Mouse (Mus musculus) myocyte (in vitro differentiated cells): ENCODE results near the gene Leap2. TPM values are rescaled to one million over a fixed set of nuclear protein-coding genes. Genes with fewer than 3 reads are reported as not detected.

ENCODE experiments used
- H3K27me3 ChIP-seq: one replicate; pipeline ENCODE4 v1.6.1; 2011; ENCODE audit not compliant: control insufficient read depth, insufficient read depth, insufficient read length
- H3K36me3 ChIP-seq: one replicate; pipeline ENCODE4 v1.6.1; 2011; ENCODE audit not compliant: control insufficient read depth, insufficient read depth
- H3K4me2 ChIP-seq: one replicate; pipeline ENCODE4 v1.6.1; 2011; ENCODE audit warnings: low read depth, control low read depth
- H3K4me3 ChIP-seq: one replicate; pipeline ENCODE4 v1.5.1; 2011; ENCODE audit warnings: mild to moderate bottlenecking, control low read depth, moderate library complexity
- H3K79me2 ChIP-seq: one replicate; pipeline ENCODE4 v1.6.1; 2011; ENCODE audit not compliant: control insufficient read depth, insufficient read depth
- H3ac ChIP-seq: one replicate; pipeline ENCODE4 v1.6.1; 2011; ENCODE audit not compliant: control insufficient read depth, insufficient read length
- CEBPB ChIP-seq: IDR thresholded peaks from 2 replicates; pipeline ENCODE4 v1.6.1; 2011; ENCODE audit warnings: mild to moderate bottlenecking, moderate library complexity; ENCODE audit not compliant: poor library complexity, insufficient read depth, severe bottlenecking
- E2F4 ChIP-seq: IDR thresholded peaks from one replicate; pipeline ENCODE4 v1.6.1; 2011; ENCODE audit warnings: mild to moderate bottlenecking, control low read depth, moderate library complexity; ENCODE audit not compliant: insufficient read depth
- MAX ChIP-seq: IDR thresholded peaks from one replicate; pipeline ENCODE4 v1.6.1; 2011; ENCODE audit warnings: low read depth, mild to moderate bottlenecking, control low read depth
- MYOD1 ChIP-seq, 3 experiments: IDR thresholded peaks; one replicate each; pipeline ENCODE4 v1.6.1; 2011; ENCODE audit warnings: control low read depth in 2 of 3, low read depth in 2 of 3, mild to moderate bottlenecking in 2 of 3, moderate library complexity in 1 of 3; ENCODE audit not compliant: insufficient read length in 2 of 3, control insufficient read depth in 1 of 3
- MYOG ChIP-seq, 3 experiments: IDR thresholded peaks; one replicate each; pipeline ENCODE4 v1.6.1; 2011; ENCODE audit warnings: control low read depth in 2 of 3, low read depth in 2 of 3, mild to moderate bottlenecking in 2 of 3; ENCODE audit not compliant: insufficient read length in 2 of 3, control insufficient read depth in 1 of 3, insufficient read depth in 1 of 3
- POLR2A ChIP-seq: IDR thresholded peaks from one replicate; pipeline ENCODE4 v1.6.1; 2011; ENCODE audit warnings: low read depth, mild to moderate bottlenecking, control low read depth, moderate library complexity; ENCODE audit not compliant: insufficient read length
- POLR2AphosphoS2 ChIP-seq: IDR thresholded peaks from one replicate; pipeline ENCODE4 v1.6.1; 2011; ENCODE audit warnings: low read depth, control low read depth; ENCODE audit not compliant: insufficient read length
- REST ChIP-seq: IDR thresholded peaks from one replicate; pipeline ENCODE4 v1.6.1; 2011; ENCODE audit warnings: mild to moderate bottlenecking, control low read depth, moderate library complexity; ENCODE audit not compliant: insufficient read depth, insufficient read length
- SRF ChIP-seq: IDR thresholded peaks from one replicate; pipeline ENCODE4 v1.6.1; 2011; ENCODE audit warnings: low read depth; ENCODE audit not compliant: control insufficient read depth, insufficient read length
- TCF12 ChIP-seq: IDR thresholded peaks from one replicate; pipeline ENCODE4 v1.6.1; 2011; ENCODE audit warnings: mild to moderate bottlenecking, control low read depth; ENCODE audit not compliant: poor library complexity, insufficient read depth, severe bottlenecking
- TCF3 ChIP-seq: IDR thresholded peaks from one replicate; pipeline ENCODE4 v1.6.1; 2011; ENCODE audit warnings: low read depth, control low read depth; ENCODE audit not compliant: insufficient read length
- USF1 ChIP-seq: IDR thresholded peaks from one replicate; pipeline ENCODE4 v1.6.1; 2011; ENCODE audit warnings: low read depth, mild to moderate bottlenecking, control low read depth, moderate library complexity
- polyA plus RNA-seq: library from polyadenylated mRNA; unstranded; fragments of >200 nt; fragmentation: generic; extraction: Trizol; gene quantifications from one replicate; pipeline ENCODE4 v1.2.1, GENCODE M21; 2012; ENCODE audit warnings: missing spikeins

The Leap2 gene
- polyA plus RNA-seq, 1 experiment: not detected

DNA sequence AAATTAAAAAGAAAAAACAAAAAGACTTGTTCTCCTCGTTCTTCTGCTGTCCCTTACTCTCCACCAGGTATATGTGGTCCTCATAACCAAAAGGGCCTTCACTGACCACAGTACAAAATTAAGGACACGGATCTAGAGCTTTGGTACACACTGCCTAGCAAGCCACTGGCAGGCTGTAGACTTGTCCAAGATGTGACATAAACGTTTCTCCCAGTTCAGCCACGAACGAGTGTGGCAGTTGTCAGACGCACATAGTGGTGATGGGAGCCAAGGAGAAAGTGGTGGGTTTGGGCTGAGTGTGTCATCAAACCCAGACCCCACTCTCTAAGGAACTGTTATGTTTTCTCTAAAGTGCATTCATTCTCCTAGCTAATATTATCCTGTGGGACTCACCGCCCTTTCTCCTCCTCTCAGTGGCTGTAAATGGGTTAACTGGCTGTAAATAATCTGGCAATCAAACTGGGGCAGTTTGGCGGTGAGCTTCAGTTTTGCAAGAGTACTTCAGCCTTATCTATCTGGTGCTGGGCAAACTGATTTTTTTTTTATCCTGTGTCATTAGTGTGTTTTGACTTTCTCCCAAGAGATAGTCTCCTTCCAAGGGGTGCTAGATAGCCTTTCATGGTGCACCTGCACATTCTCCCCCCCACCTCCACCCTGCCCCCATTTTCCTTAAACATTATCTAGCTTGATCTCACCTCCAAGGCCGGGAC is 8.5 kb upstream of the Leap2 start:
- no peak for TF ChIP-seq USF1
- TF ChIP-seq MYOD1 (IDR thresholded peaks at IDR 0.05; ENCODE audit: control insufficient read depth in 1 of 3, insufficient read length in 2 of 3, low read depth in 2 of 3): no peak
- no peak for TF ChIP-seq E2F4
- TF ChIP-seq TCF3: no peak
- no peak for TF ChIP-seq SRF
- no peak for TF ChIP-seq MYOG (IDR thresholded peaks at IDR 0.05; ENCODE audit: control insufficient read depth in 1 of 3, insufficient read depth in 1 of 3, insufficient read length in 2 of 3, low read depth in 2 of 3)
- TF ChIP-seq CEBPB: no peak
- no peak for TF ChIP-seq POLR2A
- no peak for TF ChIP-seq POLR2AphosphoS2
- no peak for TF ChIP-seq REST
- no peak for TF ChIP-seq MAX
- TF ChIP-seq TCF12: no peak
- Histone ChIP-seq H3ac (peak overlapping the region; percentile 97), H3K4me2 (peak overlapping the region; percentile 94), H3K27me3 (peaks cover 3% of the 10 kb centered on the region), H3K36me3 (peaks cover 14% of the 10 kb centered on the region), H3K4me3 (peak overlapping the region; percentile 86), H3K79me2 (peaks cover 19% of the 10 kb centered on the region)

DNA sequence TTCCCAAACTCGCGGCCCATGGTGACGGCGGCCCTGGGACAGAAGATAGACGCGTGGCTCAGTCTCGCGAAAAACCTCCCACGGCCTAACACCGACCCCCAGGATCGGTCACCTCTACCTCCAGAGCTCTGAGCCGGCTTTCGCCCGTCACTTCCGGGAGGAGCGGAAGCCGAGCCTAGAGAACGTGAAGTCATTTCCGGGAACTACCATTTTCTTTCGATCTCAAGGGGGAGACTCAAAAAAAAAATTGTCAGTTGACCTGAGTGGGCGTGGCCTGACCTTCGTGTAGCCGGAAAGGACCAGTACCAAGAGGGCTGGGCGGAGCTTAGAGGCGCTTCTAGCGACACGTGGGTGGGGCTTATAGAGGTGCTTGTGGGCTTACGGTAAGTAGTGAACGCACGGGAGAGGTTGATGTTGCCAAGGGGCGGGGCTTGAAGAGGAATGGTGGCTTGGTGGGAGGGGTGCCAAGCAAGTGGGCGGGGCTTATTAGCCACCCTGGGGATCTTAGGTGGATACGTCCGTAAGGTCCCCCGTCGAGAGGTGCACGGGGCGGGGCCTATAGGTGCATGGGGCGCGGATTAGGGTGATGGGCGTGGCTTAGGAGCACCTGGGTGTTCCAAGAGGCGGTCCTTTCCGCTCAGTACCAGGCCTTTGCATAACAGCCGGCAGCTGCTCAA is 7.8 kb upstream of the Leap2 start, which contains the start of the genes Uqcrq and Gdf9:
Uqcrq (minus strand) TSS at position 162 of the 677 bp plus-strand sequence.
Gdf9 (plus strand) TSS at position 354 of the 677 bp plus-strand sequence.
- Histone ChIP-seq H3K27me3 (no peaks in the 10 kb centered on the region), H3K4me2 (peak within 1 kb of the TSS; percentile 99), H3K79me2 (peaks cover 19% of the 10 kb centered on the region), H3K4me3 (peak within 1 kb of the TSS; percentile 86), H3K36me3 (peaks cover 14% of the 10 kb centered on the region), H3ac (peak within 1 kb of the TSS; percentile 97)
- TF ChIP-seq MAX: no peak
- no peak for TF ChIP-seq E2F4
- TF ChIP-seq SRF: peak; percentile 12
- TF ChIP-seq USF1: peak; percentile 70
- TF ChIP-seq MYOG (IDR thresholded peaks at IDR 0.05; ENCODE audit: control insufficient read depth in 1 of 3, insufficient read depth in 1 of 3, insufficient read length in 2 of 3, low read depth in 2 of 3): no peak
- TF ChIP-seq TCF3: no peak
- peak; percentile 82 for TF ChIP-seq POLR2AphosphoS2
- TF ChIP-seq POLR2A: peak; percentile 60

DNA sequence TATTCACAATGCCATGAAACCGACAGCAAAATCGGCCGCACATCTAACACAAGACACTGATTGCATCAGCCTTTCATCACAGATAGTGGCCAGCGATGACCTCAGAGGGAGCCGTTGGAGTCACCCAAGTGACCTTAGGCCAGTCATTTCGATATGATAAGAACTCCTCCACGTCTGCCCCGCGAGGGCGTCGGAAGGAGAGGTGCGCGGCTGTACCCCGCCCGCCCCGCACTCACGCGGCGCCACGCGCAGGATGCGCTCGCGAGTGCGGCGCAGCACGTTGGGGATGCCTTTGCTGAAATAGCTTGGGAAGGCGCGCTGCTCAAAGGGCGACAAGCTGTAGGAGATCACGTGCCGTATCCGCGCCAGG is 7.3 kb upstream of the Leap2 start:
- peak overlapping the region; percentile 99 for H3K4me2 ChIP-seq
- no peak for TF ChIP-seq TCF12
- peak; percentile 88 for TF ChIP-seq CEBPB
- H3K79me2 ChIP-seq: peaks cover 19% of the 10 kb centered on the region
- H3K27me3 ChIP-seq: no peaks in the 10 kb centered on the region
- peak overlapping the region; percentile 97 for H3ac ChIP-seq
- H3K36me3 ChIP-seq: peaks cover 14% of the 10 kb centered on the region
- H3K4me3 ChIP-seq: peak overlapping the region; percentile 86

DNA sequence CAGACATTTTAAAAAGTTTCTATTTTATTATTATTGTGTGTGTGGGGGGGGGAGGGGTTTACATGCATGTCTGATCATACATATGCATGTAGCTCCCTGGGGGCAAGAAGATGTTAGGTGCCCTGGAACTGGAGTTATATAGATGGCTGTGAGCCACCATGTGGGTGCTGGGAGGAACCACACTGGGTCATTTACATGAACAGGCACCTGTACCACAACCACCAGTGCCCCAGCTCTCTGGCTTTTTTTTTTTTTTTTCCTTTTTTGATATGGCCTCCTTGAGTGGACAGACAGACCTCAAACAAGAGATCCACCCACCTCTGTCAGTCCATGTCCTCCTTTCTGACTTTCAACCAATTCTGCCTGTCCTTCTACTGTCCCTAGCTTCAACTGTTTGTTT is 6.2 kb upstream of the Leap2 start:
- Histone ChIP-seq H3K27me3 (no peaks in the 10 kb centered on the region), H3K79me2 (peaks cover 19% of the 10 kb centered on the region), H3K36me3 (peaks cover 14% of the 10 kb centered on the region), H3K4me2 (peak overlapping the region; percentile 99), H3ac (peak overlapping the region; percentile 97), H3K4me3 (peak overlapping the region; percentile 86)
- TF ChIP-seq TCF12 (no peak), POLR2AphosphoS2 (no peak), POLR2A (peak; percentile 9)

DNA sequence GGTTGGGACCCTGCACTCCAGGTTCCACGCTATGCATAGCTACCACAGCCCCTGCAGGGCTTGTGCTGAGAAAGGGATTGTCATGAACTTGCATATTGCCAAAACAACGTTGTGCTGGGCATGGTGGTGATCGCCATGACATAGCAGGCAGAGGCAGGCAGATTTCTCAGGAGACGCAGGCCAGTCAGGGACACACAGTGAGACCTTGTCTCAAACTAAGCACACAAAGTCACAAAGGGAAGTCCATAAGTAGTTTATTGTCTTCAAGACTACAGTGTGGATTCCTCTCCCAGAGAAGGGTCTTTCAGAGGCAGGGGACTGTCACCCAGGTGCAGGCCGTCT is 5.7 kb upstream of the Leap2 start:
- Histone ChIP-seq H3K79me2 (peaks cover 19% of the 10 kb centered on the region), H3K36me3 (peaks cover 14% of the 10 kb centered on the region), H3K4me2 (no peak overlapping the region), H3K4me3 (peak overlapping the region; percentile 86), H3ac (no peak overlapping the region), H3K27me3 (no peaks in the 10 kb centered on the region)
- peak; percentile 74 for TF ChIP-seq POLR2AphosphoS2
- TF ChIP-seq MYOD1 (IDR thresholded peaks at IDR 0.05; ENCODE audit: control insufficient read depth in 1 of 3, insufficient read length in 2 of 3, low read depth in 2 of 3): no peak
